ENCODE assay signal across 23 mouse cellular contexts in the genomic region with DNA sequence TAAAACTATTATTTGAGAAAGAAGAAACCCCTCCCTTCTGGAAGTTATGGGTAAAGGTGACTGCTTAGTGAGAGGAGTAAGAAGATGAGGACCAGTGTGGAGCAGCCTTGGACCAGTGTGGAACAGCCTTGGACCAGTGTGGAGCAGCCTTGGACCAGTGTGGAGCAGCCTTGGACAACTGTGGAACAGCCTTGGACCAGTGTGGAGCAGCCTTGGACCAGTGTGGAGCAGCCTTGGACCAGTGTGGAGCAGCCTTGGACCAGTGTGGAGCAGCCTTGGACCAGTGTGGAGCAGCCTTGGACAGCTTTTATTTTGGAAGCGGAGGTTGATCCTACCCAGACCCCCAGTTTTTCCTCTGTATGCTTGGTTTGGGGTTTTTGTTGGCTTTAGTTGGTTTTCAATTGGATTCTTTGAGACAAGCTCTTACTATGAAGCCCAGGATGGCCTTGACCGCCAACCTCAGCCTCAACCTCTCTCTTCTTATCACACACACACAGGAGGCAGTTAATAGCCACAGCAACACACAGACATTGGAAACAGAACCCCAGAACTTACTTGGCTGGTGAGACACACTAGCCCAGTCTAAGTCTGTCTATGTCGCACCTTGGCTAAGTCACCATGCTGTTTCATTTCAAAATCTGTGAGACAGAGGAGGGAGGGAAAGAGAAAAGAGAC.
"Had no signal": no experiment of that assay in that cellular context is flagged by ENCODE, and none has a peak within 500 bp of the region (broad histone marks: within the 10 kb centered on the region; RNA-seq: fewer than 3 reads in every experiment).

No protein-coding gene starts in this region.

- H3K9me3 ChIP-seq: hindbrain, embryonic 13.5 days; hindbrain, embryonic 15.5 days; kidney, embryonic 15.5 days; limb, embryonic 10.5 days; limb, embryonic 12.5 days; liver, embryonic 13.5 days; liver, embryonic 15.5 days had no signal

- H3K9ac ChIP-seq: hindbrain, embryonic 13.5 days; hindbrain, embryonic 15.5 days; kidney, embryonic 15.5 days; limb, embryonic 12.5 days; liver, embryonic 13.5 days; liver, embryonic 15.5 days had no signal

- DNase-seq: gastrocnemius, postnatal 10 days; gastrocnemius, postnatal 36 days; heart, adult 18-20 months; heart, postnatal 10 days; kidney, adult 11 months; kidney, adult 2 months; kidney, adult 9 months; kidney, postnatal 14 days; kidney, postnatal 36 days; liver; liver, embryonic 13.5 days had no signal

- H3K27me3 ChIP-seq: hindbrain, embryonic 13.5 days; hindbrain, embryonic 15.5 days; kidney, embryonic 15.5 days; liver, embryonic 13.5 days; liver, embryonic 15.5 days had no signal

- ATAC-seq: hindbrain, postnatal 0 days; intestine, embryonic 16.5 days had no signal

- H3K4me2 ChIP-seq: heart, embryonic 11.5 days; hindbrain, embryonic 13.5 days; hindbrain, embryonic 15.5 days; kidney, embryonic 15.5 days; limb, embryonic 12.5 days; liver, embryonic 11.5 days; liver, embryonic 13.5 days; liver, embryonic 15.5 days had no signal

- H3K36me3 ChIP-seq: hindbrain, embryonic 13.5 days; hindbrain, embryonic 15.5 days; kidney, embryonic 15.5 days; limb, embryonic 10.5 days; limb, embryonic 12.5 days; liver, embryonic 13.5 days; liver, embryonic 15.5 days had no signal

- H3K4me1 ChIP-seq: liver, embryonic 13.5 days; liver, embryonic 15.5 days had no signal

- H3K4me3 ChIP-seq: hindbrain, embryonic 13.5 days; hindbrain, embryonic 15.5 days; kidney, embryonic 15.5 days; left cerebral cortex, adult 2 months; limb, embryonic 10.5 days; limb, embryonic 12.5 days; liver, embryonic 13.5 days; liver, embryonic 15.5 days had no signal

- H3K27ac ChIP-seq: hindbrain, embryonic 13.5 days; hindbrain, embryonic 15.5 days; hindbrain, postnatal 0 days; kidney, embryonic 15.5 days; kidney, postnatal 0 days; left cerebral cortex, adult 2 months; limb, embryonic 10.5 days; limb, embryonic 12.5 days; liver, embryonic 13.5 days; liver, embryonic 15.5 days had no signal
